Mouse (Mus musculus) heart, adult 2 months (tissue): ENCODE measurements around the gene Sarnp.

Experiments
- EP300 ChIP-seq: fragments of 200-500 bp; IDR thresholded peaks from 2 replicates; pipeline ENCODE4 v1.6.1; 2011; ENCODE audit warnings: low read depth, low read length, control low read depth; ENCODE audit not compliant: insufficient read depth
- POLR2A ChIP-seq: fragments of 200-500 bp; IDR thresholded peaks from 2 replicates; pipeline ENCODE4 v1.6.1; 2011; ENCODE audit warnings: mild to moderate bottlenecking, low read depth, low read length, control low read depth; ENCODE audit not compliant: insufficient read depth

DNA sequence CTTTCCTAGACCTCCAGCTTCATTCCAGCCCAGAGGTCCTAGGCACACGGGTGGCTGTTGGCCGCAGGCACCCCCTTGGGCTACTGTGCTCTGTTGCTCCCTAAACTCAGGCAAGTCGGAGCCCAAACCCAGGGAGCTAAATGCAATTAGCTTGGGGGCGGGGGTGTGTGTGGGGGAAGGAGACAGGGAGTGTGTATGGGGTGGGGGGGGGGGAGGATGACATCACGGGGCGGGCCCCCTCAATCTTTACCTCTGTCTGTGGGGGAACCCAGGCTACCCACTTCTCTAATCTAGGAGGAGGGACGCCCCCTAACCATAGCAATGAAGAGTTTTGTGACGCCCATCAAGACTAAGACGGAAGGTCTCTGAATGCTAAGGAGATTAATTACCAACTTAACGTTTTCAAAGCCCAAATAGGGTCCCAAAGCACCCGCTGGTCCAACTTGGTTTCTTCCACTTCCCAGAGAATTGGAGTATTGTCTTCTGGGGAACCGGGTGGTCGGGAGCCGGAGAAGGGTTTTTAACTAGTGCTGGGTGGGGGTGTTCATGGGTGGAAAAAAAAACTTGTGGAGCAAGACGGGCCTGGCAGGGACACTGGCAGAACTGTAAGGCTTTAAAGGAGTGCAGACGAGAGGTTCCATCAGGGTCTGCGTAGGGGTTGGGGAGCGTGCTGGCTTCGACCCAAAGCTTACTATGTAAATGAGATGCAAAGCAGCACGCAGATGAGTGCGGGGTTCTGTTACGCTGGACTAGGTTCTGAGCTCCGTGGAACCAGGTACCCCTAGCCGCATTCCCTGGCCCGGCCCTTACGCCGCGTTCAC, 12.7 kb upstream of the Sarnp start, which contains the start of gene Tmem198b:
- TF ChIP-seq EP300, result 0 out of 2 replicates have a peak, but pooled peaks have one; percentile 15
- peak; percentile 58 for TF ChIP-seq POLR2A
